Mouse (Mus musculus) lung, adult 2 months (tissue): Measurements from ENCODE around the gene Nppc. TPM values are rescaled to one million over a fixed set of nuclear protein-coding genes. Genes with fewer than 3 reads are reported as not detected.
A peak's percentile ranks its signal among the peaks of the same experiment; 100 is the strongest.

Experiments
- DNase-seq: peaks from one replicate; pipeline ENCODE4 v3.0.0; 2022
- H3K4me1 ChIP-seq: fragments of 200-500 bp; 2 replicates; pipeline ENCODE4 v1.6.1; 2011; ENCODE audit warnings: low read length; ENCODE audit not compliant: control insufficient read depth, insufficient read depth
- H3K4me3 ChIP-seq: fragments of 200-500 bp; replicated peaks from 2 replicates; pipeline ENCODE3; 2011; ENCODE audit warnings: low read depth, mild to moderate bottlenecking, control low read depth, low read length; ENCODE audit errors: extremely low read depth
- CTCF ChIP-seq: fragments of 200-500 bp; IDR thresholded peaks from 2 replicates; pipeline ENCODE4 v1.5.1; 2011; ENCODE audit warnings: mild to moderate bottlenecking, low read length, control low read depth; ENCODE audit not compliant: insufficient read depth
- POLR2A ChIP-seq: fragments of 200-500 bp; IDR thresholded peaks from 2 replicates; pipeline ENCODE4 v1.6.1; 2011; ENCODE audit warnings: low read depth, mild to moderate bottlenecking, control low read depth, low read length, borderline replicate concordance; ENCODE audit errors: extremely low read depth
- WGBS: fragments of 180-500 bp; shearing (Covaris S2); methylation state at CpG from one replicate; pipeline ENCODE4 v1.1.7; 2018; 5-methylcytosine and 5-hydroxymethylcytosine counted together
- polyA plus RNA-seq: library from polyadenylated mRNA; depleted of rRNA; stranded (reverse); fragments of >200 nt; gene quantifications from 2 replicates; pipeline ENCODE4 v1.2.3, GENCODE M21; 2012

The Nppc gene
- polyA plus RNA-seq, 1 experiment, result 0.19 TPM

- peaks cover 8% of the 10 kb centered on the region for H3K4me1 ChIP-seq
- peak; percentile 47 for DNase-seq
- H3K4me3 ChIP-seq, result peak overlapping the region; percentile 44
- WGBS, result under 1% methylated on average over 44 of the region's 44 CpGs
- no peak for TF ChIP-seq POLR2A
- peak; percentile 75 for TF ChIP-seq CTCF
Observed at GRCm38 (mm10) chr1:86669552-86670273, 658 bp downstream of the Nppc start.

- 59% methylated on average over 2 of the region's 2 CpGs for WGBS
- DNase-seq, result no peak
- Histone ChIP-seq H3K4me3 (no peak overlapping the region), H3K4me1 (peaks cover 8% of the 10 kb centered on the region)
- no peak for TF ChIP-seq CTCF
- no peak for TF ChIP-seq POLR2A
Observed at GRCm38 (mm10) chr1:86665091-86665490, 5.3 kb downstream of the Nppc start.

- no peak for TF ChIP-seq CTCF
- TF ChIP-seq POLR2A, result no peak
- no peak for DNase-seq
- Histone ChIP-seq H3K4me3 (no peak overlapping the region), H3K4me1 (no peaks in the 10 kb centered on the region)
- 55% methylated on average over 5 of the region's 5 CpGs for WGBS
Observed at GRCm38 (mm10) chr1:86657071-86657470, 13.3 kb downstream of the Nppc start.

GRCm38 (mm10) chr1:86652675-86653074 lies 17.7 kb downstream of the Nppc start:
- no peak for DNase-seq
- TF ChIP-seq POLR2A, result no peak
- TF ChIP-seq CTCF, result no peak
- WGBS, result 59% methylated on average over 4 of the region's 4 CpGs
- H3K4me1 ChIP-seq, result no peaks in the 10 kb centered on the region
- no peak overlapping the region for H3K4me3 ChIP-seq

GRCm38 (mm10) chr1:86650272-86650671 lies 20.1 kb downstream of the Nppc start:
- 11% methylated on average over 6 of the region's 6 CpGs for WGBS
- DNase-seq, result peak; percentile 74
- no peaks in the 10 kb centered on the region for H3K4me1 ChIP-seq
- TF ChIP-seq CTCF (peak; percentile 96), POLR2A (no peak)
- H3K4me3 ChIP-seq, result no peak overlapping the region

GRCm38 (mm10) chr1:86647517-86647916 lies 22.9 kb downstream of the Nppc start:
- H3K4me1 ChIP-seq, result no peaks in the 10 kb centered on the region
- DNase-seq, result no peak
- TF ChIP-seq CTCF, result no peak
- no peak for TF ChIP-seq POLR2A
- H3K4me3 ChIP-seq, result no peak overlapping the region
- WGBS, result 64% methylated on average over 2 of the region's 2 CpGs

- DNase-seq, result no peak
Observed at GRCm38 (mm10) chr1:86643101-86643809, 27.1 kb downstream of the Nppc start.

GRCm38 (mm10) chr1:86634751-86635359 lies 35.5 kb downstream of the Nppc start:
- DNase-seq, result no peak
- 56% methylated on average over 6 of the region's 6 CpGs for WGBS
- TF ChIP-seq POLR2A (no peak), CTCF (no peak)
- Histone ChIP-seq H3K4me1 (no peaks in the 10 kb centered on the region), H3K4me3 (no peak overlapping the region)

More at GRCm38 (mm10) chr1:86643101-86643809, 27.1 kb downstream of the Nppc start:
- H3K4me3 ChIP-seq, result no peak overlapping the region
- no peaks in the 10 kb centered on the region for H3K4me1 ChIP-seq
- no peak for TF ChIP-seq POLR2A
- no peak for TF ChIP-seq CTCF
- 53% methylated on average over 13 of the region's 13 CpGs for WGBS

GRCm38 (mm10) chr1:86633840-86634750 lies 36.3 kb downstream of the Nppc start:
- DNase-seq, result no peak
- 69% methylated on average over 7 of the region's 7 CpGs for WGBS
- Histone ChIP-seq H3K4me1 (no peaks in the 10 kb centered on the region), H3K4me3 (no peak overlapping the region)
- TF ChIP-seq CTCF (no peak), POLR2A (no peak)
